Mouse (Mus musculus) bone marrow macrophage, adult 2 months (primary cell): ENCODE measurements around the gene Fktn.

ENCODE experiments used
- CTCF ChIP-seq: IDR thresholded peaks from 2 replicates; pipeline ENCODE4 v1.5.1; 2012; ENCODE audit warnings: low read depth, mild to moderate bottlenecking, low read length, moderate library complexity
- POLR2A ChIP-seq: IDR thresholded peaks from 2 replicates; pipeline ENCODE4 v1.6.1; 2012; ENCODE audit warnings: mild to moderate bottlenecking, low read depth, low read length, borderline replicate concordance

DNA sequence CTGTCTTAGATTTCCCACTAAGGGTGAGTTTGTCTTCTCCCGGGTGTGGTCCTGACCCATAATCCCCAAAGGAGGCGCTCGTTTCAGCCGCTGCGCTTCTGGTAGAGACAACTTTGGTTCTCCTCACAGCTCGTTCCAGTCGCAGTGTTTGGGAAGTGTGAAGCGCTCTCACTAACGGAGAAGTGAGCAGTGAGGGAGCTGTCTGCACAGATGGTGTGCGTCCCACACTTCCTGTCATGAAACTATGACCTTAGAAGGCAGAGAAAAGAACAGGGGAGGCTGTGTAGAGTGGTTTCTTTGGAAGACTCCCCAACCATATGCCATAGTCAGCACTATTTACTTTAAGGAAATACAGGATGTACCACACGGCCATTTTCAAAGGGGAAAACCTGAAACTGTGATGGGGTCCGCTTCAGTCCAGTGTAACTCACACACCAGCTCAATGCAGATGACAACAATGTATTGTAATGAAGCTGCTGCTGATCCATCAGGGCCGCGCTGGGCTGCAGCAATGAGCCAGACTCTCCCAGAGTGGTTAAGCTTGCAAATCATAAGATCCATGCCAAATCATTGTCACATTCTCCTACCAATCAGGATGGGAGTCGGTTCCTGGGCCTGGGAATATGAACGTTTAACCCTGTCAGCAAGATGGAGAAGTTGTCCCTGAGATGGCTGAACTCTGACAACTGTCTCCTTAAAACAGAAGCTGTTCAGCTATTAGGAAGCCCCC is 36.8 kb downstream of the Fktn start:
- TF ChIP-seq CTCF (no peak), POLR2A (no peak)
